Mouse (Mus musculus): ENCODE results near the gene Rft1. TPM values are rescaled to one million over a fixed set of nuclear protein-coding genes. Genes with fewer than 3 reads are reported as not detected.

Rft1 gene
- polyA plus RNA-seq, 1 experiment from 2014 or later, result 10.3 TPM

- H3K36me3 ChIP-seq, result peaks cover 83% of the 10 kb centered on the region
- ATAC-seq (ENCODE audit: extremely low read depth, insufficient number of reproducible peaks, low FRiP score, low TSS enrichment), result no peak
- H3K4me2 ChIP-seq, result no peak overlapping the region
- H3K27ac ChIP-seq (replicated peaks), result no peak overlapping the region
- H3K9ac ChIP-seq, result no peak overlapping the region
- WGBS, result 10% methylated on average over 3 of the region's 3 CpGs
- no peak overlapping the region for H3K4me3 ChIP-seq
- no peaks in the 10 kb centered on the region for H3K9me3 ChIP-seq
- peaks cover 4% of the 10 kb centered on the region; the same call in 1 of the 2 replicates for H3K4me1 ChIP-seq
- H3K27me3 ChIP-seq (replicated peaks), result no peaks in the 10 kb centered on the region
Measured at GRCm38 (mm10) chr14:30671986-30672312, 17.8 kb downstream of the Rft1 start.

- H3K27me3 ChIP-seq (replicated peaks), result no peaks in the 10 kb centered on the region
- no peak overlapping the region for H3K27ac ChIP-seq (replicated peaks)
- no peaks in the 10 kb centered on the region for H3K9me3 ChIP-seq
- H3K4me2 ChIP-seq, result no peak overlapping the region
- H3K9ac ChIP-seq, result no peak overlapping the region
- 50% methylated on average over 6 of the region's 6 CpGs for WGBS
- H3K36me3 ChIP-seq, result peaks cover 82% of the 10 kb centered on the region
- ATAC-seq (ENCODE audit: extremely low read depth, insufficient number of reproducible peaks, low FRiP score, low TSS enrichment), result no peak
- peaks cover 4% of the 10 kb centered on the region; the same call in 1 of the 2 replicates for H3K4me1 ChIP-seq
- no peak overlapping the region for H3K4me3 ChIP-seq
Measured at GRCm38 (mm10) chr14:30674947-30675346, 20.8 kb downstream of the Rft1 start.

- peaks cover 80% of the 10 kb centered on the region for H3K36me3 ChIP-seq
- H3K4me1 ChIP-seq, result no peaks in the 10 kb centered on the region
- no peak for ATAC-seq (ENCODE audit: extremely low read depth, insufficient number of reproducible peaks, low FRiP score, low TSS enrichment)
- H3K27ac ChIP-seq (replicated peaks), result no peak overlapping the region
- WGBS, result 87% methylated on average over 3 of the region's 3 CpGs
- H3K27me3 ChIP-seq (replicated peaks), result no peaks in the 10 kb centered on the region
- H3K4me2 ChIP-seq, result no peak overlapping the region
- no peak overlapping the region for H3K4me3 ChIP-seq
- no peaks in the 10 kb centered on the region for H3K9me3 ChIP-seq
- H3K9ac ChIP-seq, result no peak overlapping the region
Measured at GRCm38 (mm10) chr14:30682131-30682530, 28.0 kb downstream of the Rft1 start.

- Histone ChIP-seq H3K9ac (no peak overlapping the region), H3K4me1 (0 out of 2 replicates have a peak, but pooled peaks cover 4% of the 10 kb centered on the region), H3K9me3 (no peaks in the 10 kb centered on the region), H3K4me2 (no peak overlapping the region), H3K4me3 (no peak overlapping the region), H3K27ac (replicated peaks) (no peak overlapping the region), H3K36me3 (peaks cover 47% of the 10 kb centered on the region), H3K27me3 (replicated peaks) (no peaks in the 10 kb centered on the region)
- ATAC-seq (ENCODE audit: extremely low read depth, insufficient number of reproducible peaks, low FRiP score, low TSS enrichment), result no peak
- 92% methylated on average over 3 of the region's 3 CpGs for whole genome bisulfite sequencing
Measured at GRCm38 (mm10) chr14:30690685-30691084, 36.5 kb downstream of the Rft1 start.

GRCm38 (mm10) chr14:30692439-30692838, 38.3 kb downstream of the Rft1 start:
- no peak for ATAC-seq (ENCODE audit: extremely low read depth, insufficient number of reproducible peaks, low FRiP score, low TSS enrichment)
- no peak overlapping the region for H3K4me3 ChIP-seq
- 76% methylated on average over 6 of the region's 6 CpGs for WGBS
- no peak overlapping the region for H3K9ac ChIP-seq
- H3K9me3 ChIP-seq, result no peaks in the 10 kb centered on the region
- no peak overlapping the region for H3K4me2 ChIP-seq
- H3K27me3 ChIP-seq (replicated peaks), result no peaks in the 10 kb centered on the region
- H3K36me3 ChIP-seq, result peaks cover 36% of the 10 kb centered on the region
- 0 out of 2 replicates have a peak, but pooled peaks cover 4% of the 10 kb centered on the region for H3K4me1 ChIP-seq
- H3K27ac ChIP-seq (replicated peaks), result no peak overlapping the region

GRCm38 (mm10) chr14:30694786-30695185, 40.6 kb downstream of the Rft1 start:
- no peak overlapping the region for H3K27ac ChIP-seq (replicated peaks)
- 74% methylated on average over 2 of the region's 2 CpGs for WGBS

GRCm38 (mm10) chr14:30695609-30696008, 41.4 kb downstream of the Rft1 start:
- Histone ChIP-seq H3K9ac (no peak overlapping the region), H3K4me1 (0 out of 2 replicates have a peak, but pooled peaks cover 4% of the 10 kb centered on the region), H3K4me3 (no peak overlapping the region), H3K27ac (replicated peaks) (no peak overlapping the region), H3K36me3 (peaks cover 15% of the 10 kb centered on the region), H3K4me2 (no peak overlapping the region), H3K27me3 (replicated peaks) (no peaks in the 10 kb centered on the region; the same call in 1 of the 2 replicates), H3K9me3 (no peaks in the 10 kb centered on the region)
- 56% methylated on average over 4 of the region's 4 CpGs for WGBS
- ATAC-seq (ENCODE audit: extremely low read depth, insufficient number of reproducible peaks, low FRiP score, low TSS enrichment), result no peak

More at GRCm38 (mm10) chr14:30694786-30695185, 40.6 kb downstream of the Rft1 start:
- H3K4me1 ChIP-seq, result 0 out of 2 replicates have a peak, but pooled peaks cover 4% of the 10 kb centered on the region
- H3K4me2 ChIP-seq, result no peak overlapping the region
- no peak overlapping the region for H3K9ac ChIP-seq
- peaks cover 23% of the 10 kb centered on the region for H3K36me3 ChIP-seq
- no peaks in the 10 kb centered on the region for H3K9me3 ChIP-seq
- no peaks in the 10 kb centered on the region; the same call in 1 of the 2 replicates for H3K27me3 ChIP-seq (replicated peaks)
- no peak overlapping the region for H3K4me3 ChIP-seq
- ATAC-seq (ENCODE audit: extremely low read depth, insufficient number of reproducible peaks, low FRiP score, low TSS enrichment), result no peak

- Histone ChIP-seq H3K4me1 (0 out of 2 replicates have a peak, but pooled peaks cover 4% of the 10 kb centered on the region), H3K27me3 (replicated peaks) (no peaks in the 10 kb centered on the region; the same call in 1 of the 2 replicates), H3K9ac (no peak overlapping the region), H3K4me2 (no peak overlapping the region), H3K9me3 (no peaks in the 10 kb centered on the region), H3K27ac (replicated peaks) (no peak overlapping the region), H3K36me3 (0 out of 2 replicates have a peak, but pooled peaks cover 1% of the 10 kb centered on the region), H3K4me3 (no peak overlapping the region)
- WGBS, result 75% methylated on average over 15 of the region's 15 CpGs
- no peak for ATAC-seq (ENCODE audit: extremely low read depth, insufficient number of reproducible peaks, low FRiP score, low TSS enrichment)
Measured at GRCm38 (mm10) chr14:30697407-30698052, 43.4 kb downstream of the Rft1 start.

GRCm38 (mm10) chr14:30699656-30700055, 45.5 kb downstream of the Rft1 start:
- Histone ChIP-seq H3K9ac (no peak overlapping the region), H3K36me3 (no peaks in the 10 kb centered on the region), H3K9me3 (no peaks in the 10 kb centered on the region), H3K4me1 (0 out of 2 replicates have a peak, but pooled peaks cover 4% of the 10 kb centered on the region), H3K27ac (replicated peaks) (no peak overlapping the region), H3K27me3 (replicated peaks) (no peaks in the 10 kb centered on the region; the same call in 1 of the 2 replicates), H3K4me2 (no peak overlapping the region), H3K4me3 (no peak overlapping the region)
- ATAC-seq (ENCODE audit: extremely low read depth, insufficient number of reproducible peaks, low FRiP score, low TSS enrichment), result no peak
- 37% methylated on average over 8 of the region's 8 CpGs for WGBS

- H3K9ac ChIP-seq, result no peak overlapping the region
- H3K9me3 ChIP-seq, result no peaks in the 10 kb centered on the region
- no peak overlapping the region for H3K4me2 ChIP-seq
- H3K27me3 ChIP-seq (replicated peaks), result peaks cover 3% of the 10 kb centered on the region; the same call in 1 of the 2 replicates
- H3K36me3 ChIP-seq, result no peaks in the 10 kb centered on the region
- H3K27ac ChIP-seq (replicated peaks), result no peak overlapping the region
- no peak overlapping the region for H3K4me3 ChIP-seq
- ATAC-seq (ENCODE audit: extremely low read depth, insufficient number of reproducible peaks, low FRiP score, low TSS enrichment), result no peak
- H3K4me1 ChIP-seq, result no peaks in the 10 kb centered on the region
- WGBS, result 56% methylated on average over 5 of the region's 5 CpGs
Measured at GRCm38 (mm10) chr14:30702512-30702911, 48.4 kb downstream of the Rft1 start.

- Histone ChIP-seq H3K4me1 (no peaks in the 10 kb centered on the region), H3K4me2 (no peak overlapping the region), H3K4me3 (no peak overlapping the region), H3K27ac (replicated peaks) (no peak overlapping the region), H3K36me3 (no peaks in the 10 kb centered on the region), H3K27me3 (replicated peaks) (peaks cover 3% of the 10 kb centered on the region; the same call in 1 of the 2 replicates), H3K9ac (no peak overlapping the region), H3K9me3 (no peaks in the 10 kb centered on the region)
- WGBS, result 68% methylated on average over 5 of the region's 5 CpGs
- ATAC-seq (ENCODE audit: extremely low read depth, insufficient number of reproducible peaks, low FRiP score, low TSS enrichment), result no peak
Measured at GRCm38 (mm10) chr14:30703079-30703478, 48.9 kb downstream of the Rft1 start.
